Mouse (Mus musculus) retina, postnatal 7 days (tissue): ENCODE measurements around the gene Ehd3.
"Not testable (repeated sequence)": the region's sequence is repeated elsewhere in the genome, so short reads cannot be mapped to it uniquely, and the experiment has no call there.

Experiments used
- DNase-seq: peaks from one replicate; pipeline ENCODE4 v3.0.0-alpha.2; 2012; ENCODE audit warnings: low read depth, low spot score

Gene Ehd3

DNA sequence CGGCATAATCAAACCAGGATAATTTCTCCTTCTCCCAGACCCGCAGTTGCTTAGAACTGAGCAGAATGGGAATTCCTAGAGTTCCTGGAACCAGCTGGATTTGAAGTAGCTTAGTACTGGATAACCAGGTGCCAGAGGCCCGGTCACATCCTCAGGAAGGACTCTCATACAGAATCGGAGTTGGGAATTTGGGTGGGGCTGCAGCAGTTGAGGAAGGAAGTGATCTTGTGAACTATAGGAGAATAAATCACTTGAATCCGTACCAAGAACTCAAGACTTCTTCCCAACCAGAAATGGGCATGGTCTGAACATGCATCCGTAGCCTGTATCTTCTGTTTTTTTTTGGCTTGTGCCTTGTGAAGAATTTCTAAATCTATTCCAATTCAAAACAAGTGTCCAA, 22.2 kb downstream of the Ehd3 start:
- no peak for DNase-seq

DNA sequence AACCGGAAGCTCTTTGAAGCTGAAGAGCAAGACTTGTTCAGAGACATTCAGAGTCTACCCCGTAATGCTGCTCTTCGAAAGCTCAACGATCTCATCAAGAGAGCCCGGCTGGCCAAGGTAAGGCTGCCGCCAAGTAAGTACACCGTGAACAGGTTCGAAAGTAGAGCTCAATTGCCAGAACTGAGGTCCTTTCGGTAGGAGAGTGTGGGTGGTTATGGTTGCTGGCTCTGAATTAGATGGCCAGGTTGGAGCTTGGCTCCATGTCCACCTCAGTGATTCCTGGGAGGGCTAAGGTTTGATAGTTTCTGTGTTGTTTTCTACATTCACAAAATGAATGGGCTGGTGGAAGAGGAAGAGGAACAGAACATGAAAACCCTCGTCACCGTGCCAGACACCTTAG, 23.5 kb downstream of the Ehd3 start:
- DNase-seq: no peak

DNA sequence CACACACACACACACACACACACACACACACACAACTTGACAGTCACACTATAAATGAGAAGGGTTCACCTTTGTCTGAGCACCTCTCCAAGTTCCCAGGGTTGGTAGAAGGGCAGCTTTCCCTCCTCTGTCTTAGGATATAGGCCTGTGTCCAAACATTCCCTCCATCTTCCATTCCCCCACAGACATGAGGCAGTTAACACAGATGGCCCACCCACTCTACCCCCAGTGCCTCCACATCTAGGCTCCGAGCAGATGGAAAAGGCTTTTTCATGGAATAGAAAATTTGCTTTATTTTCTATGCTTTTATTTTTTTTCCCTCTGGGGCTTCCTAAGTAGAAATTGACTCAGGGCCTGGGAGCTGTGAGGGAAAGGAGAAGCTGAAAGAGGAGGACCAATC, 26.6 kb downstream of the Ehd3 start:
- DNase-seq: no peak

DNA sequence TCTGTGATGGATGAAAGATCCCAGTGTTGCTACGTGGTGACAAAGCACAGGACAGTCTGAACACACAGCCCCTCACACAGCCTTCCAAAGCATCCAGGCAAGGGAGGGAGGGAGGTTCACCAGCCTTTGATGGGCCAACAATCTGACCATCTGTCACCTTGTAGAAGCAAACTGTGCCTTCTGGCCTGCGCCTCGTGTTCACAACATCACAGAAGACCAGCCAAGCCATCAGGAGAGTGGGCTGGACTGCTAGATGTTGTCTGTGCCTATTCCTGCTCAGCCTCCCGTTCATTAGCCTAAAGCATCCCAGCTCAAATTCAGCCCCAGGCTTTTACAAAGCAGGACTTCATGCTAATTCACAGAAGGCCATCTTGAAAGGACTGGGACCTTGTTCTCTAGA, 27.5 kb downstream of the Ehd3 start:
- no peak for DNase-seq

DNA sequence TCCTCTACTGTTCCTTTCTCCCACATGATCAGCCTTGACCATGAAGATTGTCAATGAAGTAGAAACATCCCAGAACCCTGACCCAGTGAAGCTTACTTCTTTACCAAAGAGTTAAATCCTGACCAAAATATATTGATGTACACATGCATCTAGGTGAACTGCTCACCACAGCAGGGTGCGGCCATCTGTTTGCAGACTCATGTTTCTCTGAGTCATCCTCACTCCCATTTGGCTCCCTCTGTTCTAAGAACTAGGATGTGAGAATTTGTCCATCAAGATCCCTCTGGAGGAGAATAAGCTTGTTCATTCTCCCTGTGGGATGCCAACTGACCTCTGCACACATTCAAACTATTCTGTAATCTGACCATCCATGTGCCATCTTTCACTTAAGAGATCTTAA, 29.0 kb downstream of the Ehd3 start:
- no peak for DNase-seq

DNA sequence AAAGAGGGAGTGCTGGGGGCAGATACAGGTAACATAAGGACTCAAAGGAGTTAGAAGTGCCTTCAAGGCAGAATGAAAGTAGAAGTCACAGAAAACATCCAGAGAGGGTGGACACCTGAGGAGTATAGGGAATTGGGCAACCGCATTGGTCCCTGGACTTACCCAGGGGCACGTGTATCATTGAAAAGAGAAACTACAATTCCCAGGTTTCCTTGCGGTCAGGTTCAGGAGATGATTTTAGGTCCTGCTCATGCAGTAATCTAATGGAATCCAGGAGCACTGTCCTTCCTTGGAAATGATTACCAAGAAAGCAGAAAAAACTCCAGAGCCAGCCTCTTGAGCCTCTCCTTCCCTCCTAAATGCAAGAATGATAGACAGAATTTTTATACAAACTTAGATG, 29.5 kb downstream of the Ehd3 start:
- no peak for DNase-seq

DNA sequence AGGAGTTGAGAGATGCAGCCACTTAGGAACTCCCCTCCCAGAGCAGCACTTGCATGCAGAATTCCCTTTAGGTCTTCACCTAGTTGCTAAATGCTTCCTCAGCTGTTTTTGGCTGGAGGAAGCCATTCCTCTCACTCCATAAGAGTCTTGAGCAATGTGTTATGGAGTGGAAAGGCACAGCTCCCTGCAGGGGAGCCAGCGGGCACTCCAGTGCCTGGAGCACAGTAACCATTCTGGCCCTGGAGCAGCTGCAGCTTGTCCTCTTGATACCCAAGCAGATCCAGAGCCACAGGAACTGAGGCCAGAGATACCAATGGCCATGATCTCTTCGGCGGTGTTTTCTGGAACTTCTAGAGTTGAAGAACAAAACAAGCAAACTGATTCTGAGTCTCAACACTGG, 32.7 kb downstream of the Ehd3 start:
- no peak for DNase-seq

DNA sequence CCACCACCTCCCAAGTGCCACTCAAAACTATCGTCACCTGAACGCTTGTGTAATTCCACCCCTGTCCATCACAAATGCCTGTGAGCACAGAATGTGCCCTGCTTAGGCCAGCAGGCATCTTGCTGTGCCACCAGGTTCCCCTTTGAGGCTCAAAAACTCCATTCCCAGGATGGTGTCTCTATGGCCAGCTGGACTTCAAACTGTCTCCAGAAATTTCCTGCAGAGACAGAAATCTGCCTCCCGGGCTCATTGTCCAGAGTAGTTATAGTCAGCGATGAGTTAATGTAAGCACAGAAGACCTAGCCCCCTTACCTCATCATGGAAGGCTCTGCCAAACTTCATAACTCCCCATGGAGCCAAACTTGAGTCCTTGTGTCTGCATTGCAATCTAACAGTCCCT, 33.3 kb downstream of the Ehd3 start:
- no peak for DNase-seq

DNA sequence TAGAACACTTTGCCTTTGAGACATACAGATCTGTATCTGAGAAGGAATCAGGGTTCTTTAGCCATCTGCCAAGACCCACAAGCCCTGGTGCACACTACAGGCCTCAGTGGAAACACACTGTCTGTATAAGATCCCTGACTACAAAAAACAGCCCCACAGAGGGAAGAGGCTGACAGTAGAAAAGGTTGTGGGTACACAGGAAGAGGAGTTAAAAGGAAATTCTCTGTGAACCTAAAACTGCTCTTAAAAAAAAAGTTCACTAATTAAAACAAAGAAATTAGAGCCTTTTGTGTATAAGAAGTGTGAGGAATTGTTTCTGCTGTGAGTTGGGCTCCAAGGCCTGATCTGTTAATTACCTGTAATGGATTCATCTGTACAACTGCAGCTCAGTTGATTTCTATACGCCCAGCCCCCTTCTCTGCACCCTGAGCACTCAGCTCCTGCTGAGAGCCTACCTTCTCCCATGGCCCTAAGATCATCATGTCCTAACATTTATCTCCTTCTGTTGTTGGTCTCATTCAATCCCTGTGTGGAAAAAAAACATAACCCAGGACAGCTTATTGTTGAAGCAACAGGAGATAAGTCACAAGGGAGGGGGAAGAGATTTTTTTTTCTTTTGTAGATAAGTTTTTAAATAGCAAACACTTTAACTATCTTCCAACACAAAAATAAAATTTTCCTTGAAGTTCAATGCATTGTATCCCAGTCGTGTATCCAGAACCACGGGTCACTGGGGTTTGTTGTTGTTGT, 35.3 kb downstream of the Ehd3 start:
- no peak for DNase-seq

DNA sequence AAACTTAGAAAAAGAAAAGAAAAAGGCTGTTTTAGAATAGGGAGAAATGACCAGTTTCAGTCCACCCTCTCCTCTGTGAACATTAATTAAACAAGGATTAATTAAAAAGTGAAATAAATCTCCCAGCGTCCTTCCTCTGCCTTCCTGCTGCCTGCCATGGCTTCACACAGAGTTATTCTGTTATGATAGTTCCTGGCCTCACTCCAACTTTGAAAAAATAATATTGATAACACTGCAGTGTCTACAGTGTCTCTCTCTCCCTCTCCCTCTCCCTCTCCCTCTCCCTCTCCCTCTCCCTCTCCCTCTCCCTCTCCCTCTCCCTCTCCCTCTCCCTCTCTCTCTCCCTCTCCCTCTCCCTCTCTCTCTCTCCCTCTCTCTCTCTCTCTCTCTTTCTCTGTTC, 35.9 kb downstream of the Ehd3 start:
- not testable (repeated sequence) for DNase-seq

DNA sequence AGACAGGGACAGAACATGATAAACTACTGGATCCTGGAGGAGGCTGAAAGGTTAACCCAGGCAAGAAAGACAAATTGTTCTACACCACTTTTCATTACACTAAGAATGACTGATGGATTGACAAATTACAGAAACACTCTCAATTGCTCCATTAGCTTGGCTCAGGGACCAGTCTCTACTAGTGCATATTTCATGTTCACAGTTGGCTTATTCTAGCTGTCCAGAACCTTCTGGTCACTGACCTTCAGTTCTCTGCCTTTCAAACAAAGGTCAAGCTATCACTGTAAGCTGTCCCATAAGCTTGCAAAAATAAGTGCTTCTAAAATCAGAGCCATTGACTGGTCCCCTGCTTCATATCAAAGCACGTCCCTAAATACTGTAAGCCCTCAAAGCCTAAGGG, 39.0 kb downstream of the Ehd3 start:
- no peak for DNase-seq

DNA sequence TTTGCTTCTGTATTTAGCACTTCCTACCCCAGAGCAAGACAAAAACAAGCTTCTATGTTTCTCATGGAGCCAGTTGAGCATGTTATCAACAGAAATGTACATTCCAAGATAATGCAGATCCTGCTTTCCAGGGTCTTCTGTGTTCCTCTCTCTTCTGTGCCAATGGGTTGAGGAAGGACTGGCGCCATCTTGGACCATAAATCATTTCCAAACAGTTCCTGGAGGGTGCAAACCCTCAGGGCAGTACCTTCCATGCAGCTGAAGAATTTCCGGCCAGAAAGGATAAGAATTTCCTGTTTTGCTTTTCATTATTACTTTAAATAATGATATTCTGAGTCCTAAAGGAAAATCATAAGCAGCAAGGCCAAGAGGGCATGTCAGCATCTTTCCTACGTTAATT, 41.7 kb downstream of the Ehd3 start:
- DNase-seq: no peak

DNA sequence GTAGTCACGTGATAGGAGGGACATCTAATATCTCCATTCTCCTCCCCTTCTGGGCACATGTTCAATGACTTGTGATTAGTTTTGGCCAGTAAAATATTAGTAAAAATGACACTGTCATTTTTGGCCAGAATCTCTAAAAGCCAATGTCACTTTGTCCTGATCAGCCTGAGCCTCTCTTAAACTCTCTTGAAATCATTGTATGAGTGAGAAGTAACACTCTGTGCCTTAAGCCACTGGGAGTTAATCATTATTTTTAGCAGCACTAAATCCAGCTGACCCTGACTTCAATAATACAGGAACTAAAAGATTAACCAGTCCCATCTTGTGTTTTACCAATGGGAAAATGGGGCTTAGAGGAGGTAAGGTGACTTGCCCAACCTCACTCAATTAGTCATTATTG, 43.5 kb downstream of the Ehd3 start:
- DNase-seq: no peak

DNA sequence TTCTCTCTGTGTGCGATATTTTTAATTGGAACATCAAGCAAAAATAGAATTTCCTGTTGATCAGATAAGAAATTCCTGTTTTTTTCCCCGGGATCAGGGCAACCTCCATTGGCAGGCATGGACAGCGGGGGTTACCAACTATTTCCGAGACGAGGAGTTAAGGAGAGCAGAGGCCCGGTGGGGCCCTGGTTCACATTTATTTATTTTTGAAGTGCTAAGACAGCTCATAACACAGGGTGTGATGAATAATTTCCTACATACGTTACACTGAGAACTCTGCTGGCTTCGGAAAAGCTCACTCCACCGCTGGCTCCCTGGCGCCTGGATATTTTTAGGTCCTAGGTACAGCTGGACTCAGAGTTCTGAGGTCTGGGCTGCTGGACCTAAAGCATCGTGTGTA, 49.1 kb downstream of the Ehd3 start:
- DNase-seq: no peak

DNA sequence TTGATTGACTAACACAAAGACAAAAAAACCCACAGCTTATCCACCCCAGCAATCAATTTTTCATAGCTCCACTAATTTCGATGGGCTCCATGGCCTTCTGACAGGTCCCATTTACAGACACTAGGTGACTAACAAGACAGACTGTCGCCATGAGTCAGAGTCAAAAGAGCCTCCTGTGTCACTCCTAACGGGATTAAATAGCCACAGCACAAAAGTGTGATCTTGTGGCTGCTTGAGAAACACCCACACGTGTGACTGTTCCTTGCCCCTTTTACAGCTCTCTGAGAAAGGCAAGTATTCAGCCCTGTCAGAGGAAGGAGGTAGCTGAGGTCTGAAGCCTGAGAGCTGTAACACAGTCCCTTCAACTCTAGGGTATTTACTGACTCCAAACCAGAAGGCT, 49.8 kb downstream of the Ehd3 start:
- DNase-seq: no peak

DNA sequence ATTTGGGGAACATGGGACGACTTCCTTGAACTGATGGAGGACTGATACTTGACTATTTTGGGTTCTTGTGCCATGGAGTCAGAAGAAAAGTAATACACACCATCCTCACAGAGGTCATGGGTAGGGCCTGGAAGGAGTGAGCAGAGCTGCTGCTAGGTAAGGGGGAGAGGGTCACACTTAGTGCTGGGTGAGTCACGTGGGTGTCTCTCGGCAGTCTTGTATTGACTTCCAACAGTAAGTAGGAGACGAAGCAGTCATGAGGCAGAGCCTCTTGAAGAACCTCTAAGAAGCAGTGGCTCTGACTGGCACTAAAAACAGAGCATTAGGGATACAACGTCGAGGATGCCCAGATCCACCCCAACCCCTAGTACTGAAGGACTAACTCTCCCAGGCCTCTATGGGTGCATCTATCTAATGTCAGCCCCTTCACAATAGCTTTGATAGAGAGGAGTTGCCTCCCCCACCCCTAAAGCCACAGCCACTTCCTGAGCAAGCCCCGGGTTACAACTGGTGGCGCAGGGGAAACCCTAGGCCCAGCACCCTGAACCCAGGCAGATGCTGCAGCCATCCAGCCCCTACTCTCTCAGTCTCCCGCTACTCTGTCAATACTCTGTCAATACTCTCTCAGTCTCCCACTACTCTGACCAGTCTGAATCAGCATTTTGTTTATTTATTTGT, 65.2 kb downstream of the Ehd3 start:
- no peak for DNase-seq

DNA sequence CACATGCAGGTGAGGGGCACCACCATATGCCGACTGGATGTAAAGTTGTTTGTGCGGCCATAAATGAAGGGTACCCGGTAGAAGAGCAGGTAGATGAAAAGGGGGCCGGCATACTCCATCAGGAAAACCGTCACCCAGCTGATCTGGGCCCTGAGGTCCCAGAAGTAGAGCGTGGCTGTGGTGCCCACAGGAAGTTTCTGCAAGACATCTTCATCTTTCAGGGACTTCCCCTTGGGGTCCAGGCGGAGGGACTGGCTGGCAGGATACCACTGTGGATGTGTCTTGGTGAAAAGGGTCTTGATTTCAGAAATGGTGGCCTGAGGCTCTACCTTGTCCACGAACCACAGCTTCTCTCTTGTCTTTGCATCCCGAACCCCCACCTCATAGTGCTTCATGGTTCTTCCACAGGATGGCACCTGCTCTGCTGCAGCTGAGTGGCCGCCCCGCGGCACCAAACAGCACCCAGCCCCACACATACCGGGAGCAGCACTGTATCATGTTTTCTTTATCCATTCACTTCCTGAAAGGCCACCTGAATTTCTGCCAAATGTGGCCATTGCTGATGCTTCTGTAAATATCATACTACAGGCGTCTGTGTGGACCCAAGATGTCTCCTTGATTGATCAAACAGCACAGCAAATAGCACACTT, 67.1 kb downstream of the Ehd3 start:
- DNase-seq: no peak

DNA sequence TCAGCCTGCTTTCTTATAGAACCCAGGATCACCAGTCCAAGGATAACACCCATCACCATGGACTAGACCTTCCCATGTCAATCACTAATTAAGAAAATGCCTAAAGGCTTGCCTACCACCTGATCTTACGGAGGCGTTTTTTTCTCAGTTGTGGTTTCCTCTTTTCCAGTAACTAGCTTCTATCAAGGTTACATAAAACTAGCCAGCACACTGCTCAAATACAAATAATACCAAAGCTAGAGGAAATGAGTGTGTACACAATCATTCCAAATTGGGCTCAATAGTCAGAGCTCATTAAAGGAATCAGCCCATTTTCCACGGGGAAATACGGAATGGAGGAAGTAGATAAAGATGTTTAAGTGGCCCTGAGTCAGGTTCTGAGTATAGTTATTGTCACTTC, 71.3 kb downstream of the Ehd3 start:
- no peak for DNase-seq

DNA sequence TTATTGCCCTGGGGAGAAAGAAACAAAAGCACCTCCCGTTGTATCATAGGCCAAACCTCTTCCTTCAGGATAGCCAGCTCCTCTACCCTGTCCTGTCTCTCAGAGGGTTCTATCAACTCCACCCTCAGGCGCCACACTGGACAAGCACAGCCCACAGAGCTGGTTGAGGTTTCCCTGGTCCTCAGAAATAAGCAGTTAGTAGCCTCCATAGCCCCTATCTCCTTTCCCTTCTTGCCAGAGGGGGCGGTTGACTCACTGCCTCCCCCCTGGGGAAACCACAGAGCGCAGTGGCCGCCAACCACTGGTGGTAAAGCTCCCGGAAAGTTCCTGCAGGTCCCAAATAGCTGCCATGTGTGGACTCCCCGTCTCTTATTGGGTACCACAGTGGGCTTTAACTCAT, 71.7 kb downstream of the Ehd3 start:
- DNase-seq: no peak

DNA sequence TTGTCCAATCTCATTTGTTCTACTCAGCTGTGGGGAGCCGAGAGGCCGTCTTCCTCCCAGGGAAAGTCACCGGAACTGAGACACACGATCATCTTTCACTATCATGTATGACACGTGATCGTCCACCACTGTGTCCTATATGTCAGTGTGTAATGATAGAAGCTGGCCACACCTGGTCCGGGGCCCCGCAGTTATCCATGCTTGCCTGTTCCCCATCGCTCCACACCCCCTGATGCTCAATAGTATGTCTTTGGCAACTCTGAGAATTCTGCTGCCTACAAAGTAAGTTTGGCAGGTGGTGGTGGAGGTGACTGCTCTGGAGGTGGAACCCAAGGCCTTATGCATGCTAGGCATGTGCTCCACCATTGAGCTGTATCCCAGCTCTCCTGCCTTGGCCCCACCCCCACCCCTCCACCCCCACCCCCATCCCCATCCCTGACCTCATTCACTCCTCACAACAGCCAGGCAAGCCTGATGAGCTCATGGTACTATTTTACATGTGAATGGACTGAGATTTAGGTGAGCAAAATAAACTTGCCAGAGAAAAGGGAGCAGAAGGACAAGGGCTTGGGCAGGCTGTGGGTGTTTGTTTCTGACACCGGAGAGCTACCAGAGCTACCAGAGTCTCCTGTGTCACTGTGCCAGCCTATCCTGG, 75.5 kb downstream of the Ehd3 start:
- no peak for DNase-seq

DNA sequence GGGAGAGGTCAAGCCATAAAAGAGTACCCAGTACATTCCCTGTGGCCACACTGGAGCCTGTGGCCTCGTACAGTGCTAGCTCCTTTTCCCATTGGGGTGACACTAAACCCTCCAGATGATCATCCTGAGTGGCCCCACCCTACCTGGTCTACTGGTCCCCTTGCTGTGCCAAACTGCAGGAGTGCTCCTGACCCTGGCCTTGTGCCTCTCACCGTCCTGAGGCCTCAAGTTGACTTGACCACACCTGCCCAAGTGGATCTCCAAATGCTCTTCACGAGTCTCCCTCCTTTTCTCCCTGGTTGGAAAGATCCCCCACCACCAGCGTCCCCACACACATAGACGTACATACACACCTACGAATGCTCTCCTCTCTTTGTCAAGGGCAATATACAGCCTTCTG, 76.4 kb downstream of the Ehd3 start:
- no peak for DNase-seq

DNA sequence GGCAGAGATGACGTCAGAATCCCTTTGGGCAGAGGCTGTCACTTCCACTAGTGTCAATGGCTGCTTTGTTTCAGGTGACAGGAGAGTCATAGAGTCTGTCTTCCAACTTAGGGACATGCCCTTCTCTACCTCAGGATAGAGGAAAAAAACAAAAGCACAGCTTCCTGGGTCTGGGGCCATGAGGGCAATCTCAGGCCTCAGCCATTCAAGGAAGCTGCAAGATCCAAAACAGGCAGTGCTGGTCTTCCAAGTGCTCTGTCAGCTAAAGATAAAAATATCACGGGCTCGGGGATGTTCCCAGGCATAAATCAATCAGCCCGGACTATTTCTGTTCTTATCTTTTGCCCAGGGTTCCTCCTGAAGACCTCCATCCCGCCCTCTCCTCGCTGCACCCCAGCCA, 77.4 kb downstream of the Ehd3 start:
- DNase-seq: no peak
